Comparison of ENCODE assay signal across 18 mouse cellular contexts in the genomic region with DNA sequence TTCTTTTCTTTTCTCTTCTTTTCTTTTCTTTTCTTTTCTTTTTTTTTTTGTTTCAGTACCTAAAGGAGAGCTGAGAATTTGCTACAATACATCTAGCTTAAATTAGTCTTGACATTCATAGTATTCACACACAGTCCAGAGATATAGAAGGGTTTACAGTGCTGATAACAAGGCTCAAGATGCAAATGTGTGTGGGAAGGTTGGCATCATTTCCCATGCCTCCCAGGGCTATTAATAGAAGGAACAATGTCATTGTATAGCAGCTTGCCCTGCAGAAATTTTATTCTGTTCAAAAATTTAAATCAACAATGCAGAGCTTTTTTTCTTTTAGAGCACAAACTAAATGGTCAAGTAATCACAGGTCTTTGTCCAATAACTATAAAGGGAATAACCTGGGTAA.
"Had no signal": no experiment of that assay in that cellular context is flagged by ENCODE, and none has a peak within 500 bp of the region (broad histone marks: within the 10 kb centered on the region; RNA-seq: fewer than 3 reads in every experiment).

No protein-coding gene starts in this region.

- H3K27me3 ChIP-seq: lung, embryonic 15.5 days; megakaryocyte, embryonic 14.5 days; midbrain, embryonic 13.5 days; midbrain, embryonic 15.5 days; neural tube, embryonic 12.5 days had no signal

- H3K27ac ChIP-seq: lung, embryonic 15.5 days; macrophage; midbrain, embryonic 13.5 days; midbrain, embryonic 15.5 days; neural tube, embryonic 12.5 days had no signal

- H3K36me3 ChIP-seq: lung, embryonic 15.5 days; midbrain, embryonic 13.5 days; midbrain, embryonic 15.5 days; neural tube, embryonic 12.5 days had no signal

- H3K4me3 ChIP-seq: lung, embryonic 15.5 days; megakaryocyte, embryonic 14.5 days; midbrain, embryonic 13.5 days; midbrain, embryonic 15.5 days; neural tube, embryonic 12.5 days had no signal

- ATAC-seq: liver, postnatal 0 days; lung, postnatal 0 days; midbrain, embryonic 13.5 days; midbrain, embryonic 15.5 days had no signal

- H3K9ac ChIP-seq: liver, postnatal 0 days; lung, embryonic 15.5 days; midbrain, embryonic 13.5 days; midbrain, embryonic 15.5 days; neural tube, embryonic 12.5 days had no signal

- H3K4me2 ChIP-seq: lung, embryonic 15.5 days; midbrain, embryonic 11.5 days; midbrain, embryonic 13.5 days; midbrain, embryonic 15.5 days; neural tube, embryonic 12.5 days had no signal

- DNase-seq: liver, postnatal 0 days; lung, adult 2 months; lung, postnatal 14 days; lung, postnatal 36 days; right cerebral cortex, postnatal 25 days; right cerebral cortex, postnatal 4 days; spleen, adult 18-20 months; thymus, adult 2 months; thymus, postnatal 25 days; thymus, postnatal 4 days had no signal

- H3K4me1 ChIP-seq: lung, embryonic 15.5 days; midbrain, embryonic 13.5 days; midbrain, embryonic 15.5 days; neural tube, embryonic 12.5 days had no signal

- H3K9me3 ChIP-seq: lung, embryonic 15.5 days; megakaryocyte, embryonic 14.5 days; midbrain, embryonic 13.5 days; midbrain, embryonic 15.5 days; neural tube, embryonic 12.5 days had no signal
